Mouse (Mus musculus) mature B cell (primary cell): ENCODE measurements around the gene Ptbp3.

ENCODE experiments used
- in situ Hi-C: fragments of 300-500 bp; cut with MboI; formaldehyde crosslinking; loops from 2 replicates; pipeline ENCODE4 v1.14.3; 2019

The Ptbp3 gene

GRCm38 (mm10) chr4:59437990-59438854 lies 110.9 kb downstream of the Ptbp3 start, which contains the start of gene Susd1:
Susd1 (minus strand) TSS chr4:59438633.
- in situ Hi-C loops = no loop called here

GRCm38 (mm10) chr4:59435951-59436350 lies 113.2 kb downstream of the Ptbp3 start:
- in situ Hi-C loops = no loop called here

GRCm38 (mm10) chr4:59434039-59434438 lies 115.1 kb downstream of the Ptbp3 start:
- in situ Hi-C loops = no loop called here

- in situ Hi-C loops = no loop called here
Measured at GRCm38 (mm10) chr4:59429128-59429527, 120.0 kb downstream of the Ptbp3 start.

GRCm38 (mm10) chr4:59426429-59426828 lies 122.7 kb downstream of the Ptbp3 start:
- in situ Hi-C loops = no loop called here

GRCm38 (mm10) chr4:59422808-59423207 lies 126.4 kb downstream of the Ptbp3 start:
- in situ Hi-C loops = no loop called here

GRCm38 (mm10) chr4:59422025-59422783 lies 127.0 kb downstream of the Ptbp3 start:
- in situ Hi-C loops = no loop called here
